Mouse (Mus musculus) olfactory bulb, adult 2 months (tissue): ENCODE measurements at regions not wholly inside any gene's neighbourhood (a gene's known extent, or its start where the extent isn't known, plus 50 kb on each side); places are given as distances from the start of the nearest gene placed in this dataset.

Experiments used
- CTCF ChIP-seq: fragments of 200-500 bp; IDR thresholded peaks from 2 replicates; pipeline ENCODE4 v1.5.1; 2012; ENCODE audit warnings: low read depth, mild to moderate bottlenecking, low read length, moderate library complexity; ENCODE audit not compliant: insufficient read depth
- POLR2A ChIP-seq: fragments of 200-500 bp; IDR thresholded peaks from 2 replicates; pipeline ENCODE4 v1.6.1; 2012; ENCODE audit warnings: mild to moderate bottlenecking, low read depth, low read length, moderate library complexity; ENCODE audit not compliant: insufficient read depth

- TF ChIP-seq POLR2A (no peak), CTCF (no peak)
Measured at GRCm38 (mm10) chr11:17658717-17659116, 295.0 kb downstream of the Etaa1 start.
